Mouse (Mus musculus): ENCODE measurements at regions not wholly inside any gene's neighbourhood (a gene's known extent, or its start where the extent isn't known, plus 50 kb on each side); places are given as distances from the start of the nearest gene placed in this dataset.

DNA sequence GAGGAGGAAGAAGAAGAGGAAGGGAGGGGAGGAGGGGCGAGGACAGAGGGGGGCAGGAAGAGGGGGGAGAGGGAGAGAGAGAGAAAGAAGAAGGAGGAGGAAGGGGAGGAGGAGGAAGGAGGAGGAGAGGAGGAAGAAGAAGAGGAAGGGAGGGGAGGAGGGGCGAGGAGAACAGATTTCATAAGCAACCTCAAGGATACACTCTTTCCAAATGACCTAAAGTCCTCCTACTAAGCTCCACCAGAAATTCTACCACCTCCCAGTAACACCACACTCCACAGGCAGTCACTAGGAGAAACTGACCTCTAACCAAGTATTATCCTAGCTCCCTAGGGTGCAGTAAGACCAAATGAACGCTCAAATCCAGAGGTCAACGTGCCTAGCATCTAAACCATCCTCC lies 332.1 kb downstream of the Mllt3 start:
- 64% methylated on average over 4 of the region's 4 CpGs for WGBS
- no peak overlapping the region for H3K4me3 ChIP-seq (replicated peaks; ENCODE audit: extremely low read depth, low read depth, low read length)
- no peak for TF ChIP-seq POLR2A (IDR thresholded peaks at IDR 0.05; ENCODE audit: borderline replicate concordance, extremely low read depth, low read depth, low read length)
- TF ChIP-seq CTCF (IDR thresholded peaks at IDR 0.05; ENCODE audit: insufficient read depth, low read length) = no peak
- no peak for DNase-seq
- no peaks in the 10 kb centered on the region for H3K4me1 ChIP-seq (ENCODE audit: control insufficient read depth, insufficient read depth, low read length)

DNA sequence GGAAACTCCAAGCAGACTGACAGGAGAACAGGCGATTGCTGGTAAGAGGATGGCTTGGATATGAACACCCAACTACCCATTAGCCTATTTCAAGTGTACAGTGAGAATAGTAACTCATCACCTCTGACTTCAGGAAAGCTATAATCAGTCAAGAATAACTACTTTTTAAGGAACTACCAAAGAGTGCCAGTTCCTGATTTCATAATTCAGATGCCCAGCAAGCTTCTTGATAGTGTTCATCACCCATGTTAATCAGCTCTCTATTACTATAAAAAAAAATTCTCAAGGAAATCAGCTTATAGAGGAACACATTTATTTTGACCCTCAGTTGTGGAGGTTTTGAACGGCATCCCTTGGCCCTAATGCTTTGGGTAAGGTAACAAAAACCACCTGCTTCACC lies 332.7 kb downstream of the Mllt3 start:
- no peak for TF ChIP-seq POLR2A (IDR thresholded peaks at IDR 0.05; ENCODE audit: borderline replicate concordance, extremely low read depth, low read depth, low read length)
- no peak for TF ChIP-seq CTCF (IDR thresholded peaks at IDR 0.05; ENCODE audit: insufficient read depth, low read length)
- Histone ChIP-seq H3K4me1 (ENCODE audit: control insufficient read depth, insufficient read depth, low read length) (no peaks in the 10 kb centered on the region), H3K4me3 (replicated peaks; ENCODE audit: extremely low read depth, low read depth, low read length) (no peak overlapping the region)
- DNase-seq = no peak
- WGBS = 80% methylated on average over 2 of the region's 2 CpGs

DNA sequence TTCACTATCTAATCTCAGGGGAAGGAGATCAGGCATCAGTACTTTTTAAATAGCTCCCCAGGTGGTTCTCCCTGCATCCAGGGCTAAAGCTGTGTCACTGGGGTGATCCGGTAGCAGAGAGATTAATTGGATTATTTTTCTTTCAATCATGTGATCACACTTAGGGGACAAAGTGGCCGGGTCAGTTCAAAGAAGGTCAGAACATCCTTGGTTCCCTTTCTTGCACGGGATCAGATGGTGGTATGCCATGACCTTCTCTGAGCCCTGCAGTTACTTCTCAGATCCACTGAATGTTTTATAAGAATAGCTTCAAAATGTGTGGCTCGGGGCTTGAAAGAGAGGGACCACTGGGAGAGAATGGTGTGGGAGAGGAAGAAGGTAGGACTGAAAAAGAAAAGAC lies 333.6 kb downstream of the Mllt3 start:
- no peak for TF ChIP-seq POLR2A (IDR thresholded peaks at IDR 0.05; ENCODE audit: borderline replicate concordance, extremely low read depth, low read depth, low read length)
- no peak overlapping the region for H3K4me3 ChIP-seq (replicated peaks; ENCODE audit: extremely low read depth, low read depth, low read length)
- WGBS = 52% methylated on average over 4 of the region's 4 CpGs
- DNase-seq = no peak
- H3K4me1 ChIP-seq (ENCODE audit: control insufficient read depth, insufficient read depth, low read length) = no peaks in the 10 kb centered on the region

DNA sequence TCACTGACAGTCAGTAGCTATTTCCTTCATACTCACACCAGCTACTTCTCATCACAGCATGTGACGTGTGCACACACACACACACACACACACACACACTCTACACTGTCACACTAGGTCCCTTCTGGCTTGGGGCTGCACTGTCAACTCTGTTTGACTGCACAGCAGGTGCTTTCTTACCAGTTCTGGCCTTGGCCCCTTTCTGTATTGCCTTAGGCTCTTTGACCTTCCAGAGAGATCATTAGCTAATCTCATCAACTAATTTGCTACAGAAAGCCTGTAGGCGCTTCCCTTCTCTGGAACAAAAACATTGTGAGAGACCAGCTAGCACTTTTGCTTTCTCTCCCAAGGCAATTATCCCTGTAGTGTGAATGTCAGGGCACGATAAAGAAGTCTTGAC lies 334.4 kb downstream of the Mllt3 start:
- WGBS = 66% methylated on average over 3 of the region's 3 CpGs
- DNase-seq = no peak

DNA sequence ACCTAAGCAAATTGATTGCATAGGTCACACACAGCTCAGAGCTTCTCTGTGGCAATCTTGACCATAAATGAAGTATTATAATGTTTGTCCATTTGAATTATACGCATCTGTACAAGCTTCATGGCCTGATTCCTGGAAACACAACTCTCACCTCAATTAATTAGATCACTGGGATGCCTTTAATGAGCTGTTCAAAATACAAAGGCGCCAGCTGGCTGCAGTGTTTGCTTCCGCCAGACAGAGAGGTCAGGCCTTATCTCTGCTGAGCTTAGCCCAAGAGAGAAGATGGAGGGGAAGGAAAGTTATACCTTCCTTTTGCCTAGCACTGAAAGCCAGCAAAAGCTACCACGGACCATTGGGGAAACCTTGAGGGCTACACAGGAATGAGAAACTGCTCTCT lies 336.2 kb downstream of the Mllt3 start:
- no peak for DNase-seq
- H3K4me3 ChIP-seq (replicated peaks; ENCODE audit: extremely low read depth, low read depth, low read length) = no peak overlapping the region
- H3K4me1 ChIP-seq (ENCODE audit: control insufficient read depth, insufficient read depth, low read length) = no peaks in the 10 kb centered on the region
- WGBS = 78% methylated on average over 4 of the region's 4 CpGs
- TF ChIP-seq POLR2A (IDR thresholded peaks at IDR 0.05; ENCODE audit: borderline replicate concordance, extremely low read depth, low read depth, low read length) = no peak
- no peak for TF ChIP-seq CTCF (IDR thresholded peaks at IDR 0.05; ENCODE audit: insufficient read depth, low read length)

More for the DNA sequence above, 334.4 kb downstream of the Mllt3 start:
- TF ChIP-seq CTCF (IDR thresholded peaks at IDR 0.05; ENCODE audit: insufficient read depth, low read length) (no peak), POLR2A (IDR thresholded peaks at IDR 0.05; ENCODE audit: borderline replicate concordance, extremely low read depth, low read depth, low read length) (no peak)
- Histone ChIP-seq H3K4me3 (replicated peaks; ENCODE audit: extremely low read depth, low read depth, low read length) (no peak overlapping the region), H3K4me1 (ENCODE audit: control insufficient read depth, insufficient read depth, low read length) (no peaks in the 10 kb centered on the region)

DNA sequence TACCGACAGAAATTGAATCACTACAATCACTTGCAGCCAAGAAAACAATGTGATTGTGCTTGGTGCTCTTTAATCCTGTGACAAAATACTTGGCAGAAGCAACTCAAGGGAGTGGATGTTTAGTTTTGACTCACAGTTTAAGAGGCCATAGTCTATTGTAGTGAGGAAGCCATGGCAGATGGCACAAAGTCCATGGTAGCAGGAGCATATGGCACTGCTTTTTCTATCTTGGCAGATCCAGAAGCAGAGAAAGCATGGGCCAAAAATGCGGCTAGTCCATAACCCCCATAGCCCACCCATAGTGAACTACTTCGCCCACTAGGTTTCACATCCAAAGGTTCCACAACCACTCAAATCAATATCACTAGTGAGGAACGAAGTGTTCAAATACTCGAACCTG lies 337.4 kb downstream of the Mllt3 start:
- no peak for TF ChIP-seq POLR2A (IDR thresholded peaks at IDR 0.05; ENCODE audit: borderline replicate concordance, extremely low read depth, low read depth, low read length)
- no peak for TF ChIP-seq CTCF (IDR thresholded peaks at IDR 0.05; ENCODE audit: insufficient read depth, low read length)
- no peaks in the 10 kb centered on the region for H3K4me1 ChIP-seq (ENCODE audit: control insufficient read depth, insufficient read depth, low read length)
- WGBS = 94% methylated on average over 5 of the region's 5 CpGs
- no peak overlapping the region for H3K4me3 ChIP-seq (replicated peaks; ENCODE audit: extremely low read depth, low read depth, low read length)
- DNase-seq = no peak

DNA sequence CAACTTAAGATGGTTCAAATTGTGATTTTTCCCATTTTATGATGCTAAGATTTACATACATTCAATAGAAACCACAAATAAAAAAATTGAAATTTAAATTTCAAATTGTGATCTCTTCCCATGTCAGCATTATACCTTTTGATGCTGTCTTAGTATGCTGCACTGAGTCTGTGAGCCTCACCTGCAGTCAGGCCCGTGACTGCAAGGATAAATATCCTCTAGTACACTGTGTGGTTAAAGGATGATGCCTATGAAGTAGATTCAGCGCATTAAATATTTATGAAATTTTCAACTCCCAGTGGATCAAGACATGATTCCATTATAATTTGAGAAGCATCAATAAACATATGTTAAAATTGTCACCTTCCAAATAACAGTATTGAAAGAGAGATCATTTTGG lies 340.4 kb downstream of the Mllt3 start:
- no peak for DNase-seq
- 90% methylated on average over 2 of the region's 2 CpGs for WGBS
- Histone ChIP-seq H3K4me3 (replicated peaks; ENCODE audit: extremely low read depth, low read depth, low read length) (no peak overlapping the region), H3K4me1 (ENCODE audit: control insufficient read depth, insufficient read depth, low read length) (no peaks in the 10 kb centered on the region)
- no peak for TF ChIP-seq CTCF (IDR thresholded peaks at IDR 0.05; ENCODE audit: insufficient read depth, low read length)
- TF ChIP-seq POLR2A (IDR thresholded peaks at IDR 0.05; ENCODE audit: borderline replicate concordance, extremely low read depth, low read depth, low read length) = no peak

DNA sequence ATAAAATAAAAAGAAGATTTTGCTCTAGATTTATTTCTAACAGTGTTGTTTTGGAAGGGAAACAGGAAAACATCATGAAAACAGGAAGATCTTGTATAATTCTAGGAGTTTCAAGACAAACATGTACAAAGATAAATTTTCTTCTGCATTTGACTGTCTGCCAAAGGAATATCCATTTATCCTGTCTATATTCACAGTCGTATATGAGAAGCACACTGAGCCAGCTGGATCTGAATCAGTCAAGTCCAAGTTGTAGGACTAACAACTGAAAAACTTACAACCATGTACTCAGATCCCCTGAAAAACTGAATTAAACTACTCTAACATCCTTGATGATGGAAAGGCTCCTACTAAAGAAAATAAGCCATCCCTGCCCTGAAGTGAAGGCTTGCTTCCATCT lies 348.2 kb downstream of the Mllt3 start:
- DNase-seq = no peak
- H3K4me1 ChIP-seq (ENCODE audit: control insufficient read depth, insufficient read depth, low read length) = no peaks in the 10 kb centered on the region
- no peak overlapping the region for H3K4me3 ChIP-seq (replicated peaks; ENCODE audit: extremely low read depth, low read depth, low read length)
- TF ChIP-seq POLR2A (IDR thresholded peaks at IDR 0.05; ENCODE audit: borderline replicate concordance, extremely low read depth, low read depth, low read length) (no peak), CTCF (IDR thresholded peaks at IDR 0.05; ENCODE audit: insufficient read depth, low read length) (no peak)
- 45% methylated on average over 1 of the region's 1 CpGs for WGBS

DNA sequence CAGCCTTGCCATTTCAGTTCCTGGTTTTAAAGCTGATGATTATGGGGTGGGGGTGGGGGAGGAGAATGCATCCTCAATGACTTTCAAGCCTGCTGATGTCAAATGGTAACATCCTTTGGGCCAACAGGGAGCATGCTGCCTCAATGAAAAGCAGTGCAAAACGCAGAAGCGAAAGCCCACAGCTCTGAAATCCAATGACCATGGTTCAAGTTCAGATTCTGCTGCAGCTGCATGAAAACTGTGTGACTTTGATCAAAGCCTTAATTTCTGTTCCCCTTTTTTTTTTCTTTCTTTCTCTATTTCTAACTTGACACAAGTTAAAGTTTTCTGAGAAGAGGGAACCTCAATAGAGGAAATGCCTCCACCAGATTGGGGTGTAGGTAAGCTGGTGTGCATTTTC lies 350.4 kb downstream of the Mllt3 start:
- DNase-seq = no peak
- no peaks in the 10 kb centered on the region for H3K4me1 ChIP-seq (ENCODE audit: control insufficient read depth, insufficient read depth, low read length)
- WGBS = 93% methylated on average over 2 of the region's 2 CpGs
- TF ChIP-seq CTCF (IDR thresholded peaks at IDR 0.05; ENCODE audit: insufficient read depth, low read length) = no peak
- no peak for TF ChIP-seq POLR2A (IDR thresholded peaks at IDR 0.05; ENCODE audit: borderline replicate concordance, extremely low read depth, low read depth, low read length)
- no peak overlapping the region for H3K4me3 ChIP-seq (replicated peaks; ENCODE audit: extremely low read depth, low read depth, low read length)

DNA sequence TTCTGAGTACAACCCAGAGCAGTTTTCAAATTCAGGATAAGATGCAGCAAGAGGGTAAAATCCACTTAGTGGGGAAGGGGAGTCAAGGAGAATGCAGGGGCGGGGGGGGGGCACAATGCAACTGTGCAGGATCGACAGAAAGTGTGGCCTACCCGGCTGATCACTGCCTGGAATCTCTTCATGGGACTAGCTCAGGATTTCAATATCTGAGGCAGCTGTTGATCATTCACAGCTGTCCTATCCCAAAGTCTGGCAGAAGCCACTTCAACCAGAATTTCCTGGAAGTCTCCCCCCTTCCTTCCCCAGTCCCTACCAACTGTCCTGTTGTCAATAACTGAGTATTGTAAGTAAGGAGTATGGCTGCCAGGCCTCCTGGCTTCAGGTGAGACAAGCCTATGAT lies 362.1 kb downstream of the Mllt3 start:
- no peak for DNase-seq
- H3K4me1 ChIP-seq (ENCODE audit: control insufficient read depth, insufficient read depth, low read length) = peaks cover 7% of the 10 kb centered on the region
- WGBS = 68% methylated on average over 3 of the region's 3 CpGs
- TF ChIP-seq POLR2A (IDR thresholded peaks at IDR 0.05; ENCODE audit: borderline replicate concordance, extremely low read depth, low read depth, low read length) (no peak), CTCF (IDR thresholded peaks at IDR 0.05; ENCODE audit: insufficient read depth, low read length) (no peak)
- H3K4me3 ChIP-seq (replicated peaks; ENCODE audit: extremely low read depth, low read depth, low read length) = no peak overlapping the region

DNA sequence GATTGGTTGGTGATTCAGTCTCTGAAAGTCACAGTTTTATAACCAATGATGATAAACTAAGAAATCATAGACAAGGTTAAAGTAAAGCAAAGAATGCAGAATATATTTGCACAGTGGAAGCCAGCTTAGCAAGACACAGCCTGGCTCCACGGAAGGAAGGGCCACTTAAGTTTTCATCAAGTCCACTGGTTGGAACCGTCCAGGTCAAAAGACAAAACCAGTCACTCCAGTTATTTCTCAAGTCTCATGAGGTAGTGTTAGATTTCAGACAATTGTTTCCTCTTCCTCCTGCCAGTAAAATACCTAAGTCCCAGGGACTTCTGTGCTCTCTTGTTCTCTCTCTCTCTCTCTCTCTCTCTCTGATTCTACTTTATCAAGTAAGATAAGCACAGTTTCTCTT lies 363.0 kb downstream of the Mllt3 start:
- no peak overlapping the region for H3K4me3 ChIP-seq (replicated peaks; ENCODE audit: extremely low read depth, low read depth, low read length)
- TF ChIP-seq CTCF (IDR thresholded peaks at IDR 0.05; ENCODE audit: insufficient read depth, low read length) = no peak
- TF ChIP-seq POLR2A (IDR thresholded peaks at IDR 0.05; ENCODE audit: borderline replicate concordance, extremely low read depth, low read depth, low read length) = no peak
- DNase-seq = no peak
- H3K4me1 ChIP-seq (ENCODE audit: control insufficient read depth, insufficient read depth, low read length) = peaks cover 7% of the 10 kb centered on the region
- WGBS = 55% methylated on average over 2 of the region's 2 CpGs

Data from lung, adult 2 months (tissue).